Mouse (Mus musculus) stomach, embryonic 16.5 days (tissue): ENCODE measurements around the gene Calr. TPM values are rescaled to one million over a fixed set of nuclear protein-coding genes. Genes with fewer than 3 reads are reported as not detected.

Experiments
- ATAC-seq: fragments of 200-750 bp; cut with Nextera tagmentation; 2 replicates; pipeline ENCODE4 v1.8.0; 2017; ENCODE audit warnings: moderate number of reproducible peaks, moderate TSS enrichment; ENCODE audit not compliant: insufficient read depth, low FRiP score
- H3K27ac ChIP-seq: fragments of 300-500 bp; sonication (generic); 2 replicates; pipeline ENCODE4 v1.5.1; 2014; ENCODE audit warnings: low read length
- H3K27me3 ChIP-seq: fragments of 300-500 bp; sonication (generic); 2 replicates; pipeline ENCODE4 v1.6.1; 2014; ENCODE audit warnings: low read length, control low read depth, mixed read lengths; ENCODE audit not compliant: control insufficient read depth, insufficient read depth
- H3K36me3 ChIP-seq: fragments of 300-500 bp; sonication (generic); 2 replicates; pipeline ENCODE4 v1.6.1; 2014; ENCODE audit warnings: low read length; ENCODE audit not compliant: control insufficient read depth, insufficient read depth
- H3K4me1 ChIP-seq: fragments of 300-500 bp; sonication (generic); 2 replicates; pipeline ENCODE4 v1.6.1; 2014; ENCODE audit warnings: low read length, control low read depth, mixed read lengths; ENCODE audit not compliant: control insufficient read depth, insufficient read depth
- H3K4me2 ChIP-seq: fragments of 300-500 bp; sonication (generic); 2 replicates; pipeline ENCODE4 v1.6.1; 2014; ENCODE audit warnings: low read depth, low read length, mixed read lengths
- H3K4me3 ChIP-seq: fragments of 300-500 bp; sonication (generic); replicated peaks from 2 replicates; pipeline ENCODE4 v1.5.1; 2014; ENCODE audit warnings: mild to moderate bottlenecking, low read length
- H3K9ac ChIP-seq: fragments of 300-500 bp; sonication (generic); 2 replicates; pipeline ENCODE4 v1.6.1; 2014; ENCODE audit warnings: low read length
- H3K9me3 ChIP-seq: fragments of 300-500 bp; sonication (generic); replicated peaks from 2 replicates; pipeline ENCODE4 v1.6.1; 2016; ENCODE audit warnings: low read length, control low read depth; ENCODE audit not compliant: control insufficient read depth
- whole genome bisulfite sequencing: fragments of 180-500 bp; shearing (Covaris S2); extraction: QIAGEN DNeasy Blood & Tissue Kit; methylation state at CpG from one replicate; pipeline ENCODE4 v1.1.7; 2014; 5-methylcytosine and 5-hydroxymethylcytosine counted together
- polyA plus RNA-seq: library from polyadenylated mRNA; unstranded; fragments of >200 nt; fragmentation: Nextera tagmentation; extraction: Ambion mirVana; gene quantifications from 2 replicates; pipeline ENCODE4 v1.2.1, GENCODE M21; 2015

The Calr gene
- polyA plus RNA-seq, 1 experiment from 2014 or later: 1,028 TPM

GRCm38 (mm10) chr8:84877297-84878035 lies 30.7 kb upstream of the Calr start:
- H3K9me3 ChIP-seq: no peaks in the 10 kb centered on the region
- H3K27me3 ChIP-seq: no peaks in the 10 kb centered on the region
- H3K36me3 ChIP-seq: no peaks in the 10 kb centered on the region
- no peak overlapping the region for H3K4me3 ChIP-seq
- H3K4me2 ChIP-seq: no peak overlapping the region
- no peak overlapping the region for H3K27ac ChIP-seq
- ATAC-seq: no peak
- WGBS: 68% methylated on average over 3 of the region's 3 CpGs
- no peak overlapping the region for H3K9ac ChIP-seq
- H3K4me1 ChIP-seq: peaks cover 6% of the 10 kb centered on the region

GRCm38 (mm10) chr8:84874339-84874738 lies 27.6 kb upstream of the Calr start:
- no peak overlapping the region for H3K4me3 ChIP-seq
- no peak overlapping the region for H3K9ac ChIP-seq
- H3K9me3 ChIP-seq: no peaks in the 10 kb centered on the region
- H3K27me3 ChIP-seq: no peaks in the 10 kb centered on the region
- 83% methylated on average over 3 of the region's 3 CpGs for WGBS
- H3K4me2 ChIP-seq: no peak overlapping the region
- H3K4me1 ChIP-seq: peaks cover 14% of the 10 kb centered on the region
- H3K36me3 ChIP-seq: no peaks in the 10 kb centered on the region
- no peak for ATAC-seq
- no peak overlapping the region for H3K27ac ChIP-seq

GRCm38 (mm10) chr8:84873016-84873415 lies 26.3 kb upstream of the Calr start:
- ATAC-seq: no peak
- H3K27ac ChIP-seq: no peak overlapping the region
- H3K9me3 ChIP-seq: no peaks in the 10 kb centered on the region
- H3K4me3 ChIP-seq: peak overlapping the region; percentile 57
- H3K4me1 ChIP-seq: peaks cover 14% of the 10 kb centered on the region
- H3K4me2 ChIP-seq: peak overlapping the region; percentile 100
- no peaks in the 10 kb centered on the region for H3K27me3 ChIP-seq
- peak overlapping the region; percentile 71 for H3K9ac ChIP-seq
- WGBS: 52% methylated on average over 4 of the region's 4 CpGs
- peaks cover 3% of the 10 kb centered on the region for H3K36me3 ChIP-seq

- no peak overlapping the region for H3K27ac ChIP-seq
- no peaks in the 10 kb centered on the region for H3K9me3 ChIP-seq
- ATAC-seq: peak; percentile 65; the same call in 1 of the 2 replicates
- H3K4me1 ChIP-seq: peaks cover 14% of the 10 kb centered on the region
- H3K27me3 ChIP-seq: no peaks in the 10 kb centered on the region
- H3K36me3 ChIP-seq: peaks cover 9% of the 10 kb centered on the region
- H3K9ac ChIP-seq: peak overlapping the region; percentile 71
- WGBS: 2% methylated on average over 54 of the region's 54 CpGs
- H3K4me2 ChIP-seq: peak overlapping the region; percentile 100
- peak overlapping the region; percentile 57 for H3K4me3 ChIP-seq
Observed at GRCm38 (mm10) chr8:84872309-84872965, 25.7 kb upstream of the Calr start.

GRCm38 (mm10) chr8:84871376-84872308 lies 24.9 kb upstream of the Calr start, which contains the start of gene Syce2:
Syce2 (plus strand) TSS chr8:84872111.
- Histone ChIP-seq H3K27ac (peak within 1 kb of the TSS; percentile 27; the same call in 1 of the 2 replicates), H3K9me3 (no peaks in the 10 kb centered on the region), H3K4me1 (peaks cover 14% of the 10 kb centered on the region), H3K9ac (peak within 1 kb of the TSS; percentile 71), H3K36me3 (peaks cover 11% of the 10 kb centered on the region), H3K4me3 (peak within 1 kb of the TSS; percentile 57), H3K27me3 (no peaks in the 10 kb centered on the region), H3K4me2 (peak within 1 kb of the TSS; percentile 100)
- 13% methylated on average over 42 of the region's 46 CpGs for WGBS
- ATAC-seq: peak; percentile 76; the same call in 1 of the 2 replicates

- no peaks in the 10 kb centered on the region for H3K27me3 ChIP-seq
- WGBS: under 1% methylated on average over 39 of the region's 39 CpGs
- no peaks in the 10 kb centered on the region for H3K9me3 ChIP-seq
- peak within 1 kb of the TSS; percentile 69 for H3K27ac ChIP-seq
- H3K9ac ChIP-seq: peak within 1 kb of the TSS; percentile 93
- H3K4me2 ChIP-seq: peak within 1 kb of the TSS; percentile 83
- ATAC-seq: peak; percentile 94
- peaks cover 10% of the 10 kb centered on the region for H3K4me1 ChIP-seq
- H3K4me3 ChIP-seq: peak within 1 kb of the TSS; percentile 76
- H3K36me3 ChIP-seq: peaks cover 10% of the 10 kb centered on the region
Observed at GRCm38 (mm10) chr8:84856864-84857441, 10.2 kb upstream of the Calr start, which contains the start of gene Farsa. Farsa (plus strand) TSS chr8:84856989.

- no peak for ATAC-seq
- Histone ChIP-seq H3K4me3 (peak overlapping the region; percentile 76; the same call in 1 of the 2 replicates), H3K9ac (no peak overlapping the region), H3K9me3 (no peaks in the 10 kb centered on the region), H3K4me1 (peaks cover 10% of the 10 kb centered on the region), H3K27me3 (no peaks in the 10 kb centered on the region), H3K27ac (no peak overlapping the region), H3K36me3 (peaks cover 6% of the 10 kb centered on the region), H3K4me2 (no peak overlapping the region)
- 93% methylated on average over 3 of the region's 3 CpGs for whole genome bisulfite sequencing
Observed at GRCm38 (mm10) chr8:84856434-84856833, 9.7 kb upstream of the Calr start.

GRCm38 (mm10) chr8:84847684-84848435 lies 1.1 kb upstream of the Calr start:
- 39% methylated on average over 6 of the region's 6 CpGs for WGBS
- H3K27me3 ChIP-seq: no peaks in the 10 kb centered on the region
- H3K27ac ChIP-seq: peak overlapping the region; percentile 88
- no peak for ATAC-seq
- H3K4me2 ChIP-seq: peak overlapping the region; percentile 80
- peak overlapping the region; percentile 94 for H3K4me3 ChIP-seq
- H3K9ac ChIP-seq: peak overlapping the region; percentile 79
- no peaks in the 10 kb centered on the region for H3K9me3 ChIP-seq
- peaks cover 25% of the 10 kb centered on the region; the same call in 1 of the 2 replicates for H3K36me3 ChIP-seq
- H3K4me1 ChIP-seq: peaks cover 22% of the 10 kb centered on the region
